Mouse (Mus musculus): ENCODE measurements at regions not wholly inside any gene's neighbourhood (a gene's known extent, or its start where the extent isn't known, plus 50 kb on each side); places are given as distances from the start of the nearest gene placed in this dataset.

DNA sequence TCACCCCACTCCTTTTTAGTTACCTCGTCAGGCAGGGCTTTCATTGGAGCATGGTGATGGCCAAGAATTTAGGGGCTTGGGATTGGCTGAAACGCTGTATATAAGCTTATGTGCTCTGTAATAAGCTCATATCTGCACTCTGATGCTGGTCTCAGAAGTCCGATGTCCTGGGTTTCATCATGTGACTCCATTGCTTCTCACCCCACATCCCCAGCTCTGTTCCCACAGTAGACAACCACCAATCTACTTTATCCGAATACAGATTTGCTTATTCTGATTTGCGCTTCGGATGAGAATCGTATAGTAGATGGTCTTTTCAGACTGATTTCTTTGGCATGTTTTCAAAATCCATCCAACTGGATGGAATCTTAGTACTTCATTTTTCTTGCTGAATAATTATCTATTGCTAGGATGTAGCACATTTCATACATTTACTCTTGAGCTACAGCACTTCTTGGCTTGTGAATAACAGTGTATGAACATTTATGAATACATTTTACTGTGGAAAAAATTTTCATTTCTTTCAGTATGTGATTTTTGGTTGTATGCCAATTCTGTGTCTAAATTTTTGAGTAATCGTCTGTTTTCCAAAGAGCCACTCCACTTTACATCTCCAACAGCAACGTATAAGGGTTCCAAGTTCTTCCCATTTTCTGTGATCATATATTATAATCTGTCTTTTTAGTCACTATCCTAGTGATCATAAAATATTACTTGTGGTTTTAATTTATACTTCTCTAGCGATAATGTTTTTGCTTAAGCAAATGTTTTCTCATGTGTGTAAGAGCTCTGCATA lies 185.7 kb downstream of the Hace1 start:
- no peak for TF ChIP-seq CTCF (IDR thresholded peaks at IDR 0.05; ENCODE audit: low read depth)
- TF ChIP-seq EP300 (IDR thresholded peaks at IDR 0.05; ENCODE audit: low read depth) = no peak
